Mouse (Mus musculus) kidney, adult 2 months (tissue): Measurements from ENCODE around the gene Arl9. TPM values are rescaled to one million over a fixed set of nuclear protein-coding genes. Genes with fewer than 3 reads are reported as not detected.

Experiments used
- DNase-seq: peaks from one replicate; pipeline ENCODE4 v3.0.0; 2021
- H3K27ac ChIP-seq: fragments of 200-500 bp; 2 replicates; pipeline ENCODE4 v1.5.1; 2012; ENCODE audit warnings: low read depth, low read length, control low read depth, inconsistent platforms; ENCODE audit not compliant: insufficient read depth
- H3K27me3 ChIP-seq: fragments of 200-500 bp; replicated peaks from 2 replicates; pipeline ENCODE4 v1.6.1; 2012; ENCODE audit warnings: mild to moderate bottlenecking, moderate library complexity, low read length, inconsistent platforms; ENCODE audit not compliant: control insufficient read depth, insufficient read depth
- H3K36me3 ChIP-seq: fragments of 200-500 bp; 2 replicates; pipeline ENCODE4 v1.6.1; 2012; ENCODE audit warnings: mild to moderate bottlenecking, moderate library complexity, low read length, inconsistent platforms; ENCODE audit not compliant: control insufficient read depth, insufficient read depth
- H3K4me1 ChIP-seq: fragments of 200-500 bp; 2 replicates; pipeline ENCODE4 v1.6.1; 2011; ENCODE audit warnings: low read length; ENCODE audit not compliant: control insufficient read depth, insufficient read depth
- H3K4me3 ChIP-seq: fragments of 200-500 bp; 2 replicates; pipeline ENCODE4 v1.5.1; 2011; ENCODE audit warnings: mild to moderate bottlenecking, low read depth, low read length, control low read depth; ENCODE audit not compliant: insufficient read depth
- CTCF ChIP-seq: fragments of 200-500 bp; conservative IDR thresholded peaks from 2 replicates; pipeline ENCODE4 v1.5.1; 2011; ENCODE audit warnings: low read depth, mild to moderate bottlenecking, control low read depth, low read length, moderate library complexity, mixed read lengths; ENCODE audit not compliant: insufficient read depth, insufficient read length
- POLR2A ChIP-seq: fragments of 200-500 bp; IDR thresholded peaks from one replicate; pipeline ENCODE4 v1.6.1; 2011; ENCODE audit warnings: low read depth, low read length, control low read depth
- WGBS: fragments of 180-500 bp; shearing (Covaris S2); methylation state at CpG from one replicate; pipeline ENCODE4 v1.1.7; 2018; 5-methylcytosine and 5-hydroxymethylcytosine counted together
- polyA plus RNA-seq: library from polyadenylated mRNA; depleted of rRNA; stranded (reverse); fragments of >200 nt; gene quantifications from 2 replicates; pipeline ENCODE4 v1.2.3, GENCODE M21; 2012

Gene Arl9
- polyA plus RNA-seq, 1 experiment, result 0.30 TPM

GRCm38 (mm10) chr5:76990789-76991188, 13.1 kb upstream of the Arl9 start:
- Histone ChIP-seq H3K27me3 (no peaks in the 10 kb centered on the region), H3K27ac (no peak overlapping the region), H3K4me3 (no peak overlapping the region), H3K4me1 (peaks cover 2% of the 10 kb centered on the region; the same call in 1 of the 2 replicates), H3K36me3 (peaks cover 16% of the 10 kb centered on the region)
- TF ChIP-seq POLR2A (no peak), CTCF (no peak)
- 63% methylated on average over 3 of the region's 3 CpGs for WGBS
- DNase-seq, result no peak

GRCm38 (mm10) chr5:76993174-76993814, 10.6 kb upstream of the Arl9 start:
- no peak for TF ChIP-seq CTCF
- TF ChIP-seq POLR2A, result no peak
- Histone ChIP-seq H3K4me1 (no peaks in the 10 kb centered on the region), H3K27me3 (no peaks in the 10 kb centered on the region), H3K27ac (no peak overlapping the region), H3K4me3 (no peak overlapping the region), H3K36me3 (peaks cover 21% of the 10 kb centered on the region)
- no peak for DNase-seq
- 94% methylated on average over 5 of the region's 5 CpGs for WGBS

DNA sequence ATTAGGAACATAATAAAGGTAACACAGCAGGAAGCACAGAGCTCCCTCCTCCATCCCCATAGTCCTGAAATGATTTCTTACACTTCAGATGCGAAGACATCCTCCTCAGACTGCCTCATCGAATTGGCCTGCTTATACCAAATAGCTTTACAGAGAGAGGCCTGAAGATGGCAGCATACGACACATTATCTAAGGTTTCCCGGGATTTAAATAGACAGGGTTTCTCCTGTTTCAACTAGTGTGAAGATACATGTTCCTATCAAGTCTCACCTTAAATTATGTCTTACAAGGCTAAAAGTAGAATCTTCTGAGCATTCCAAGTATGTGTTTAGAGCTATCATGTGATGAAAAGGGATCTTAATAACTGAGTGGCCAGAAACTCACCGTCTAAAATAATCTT, 5.4 kb upstream of the Arl9 start:
- TF ChIP-seq POLR2A (no peak), CTCF (no peak)
- WGBS, result 43% methylated on average over 5 of the region's 5 CpGs
- peak; percentile 9 for DNase-seq
- Histone ChIP-seq H3K36me3 (peaks cover 25% of the 10 kb centered on the region), H3K4me1 (no peaks in the 10 kb centered on the region), H3K27me3 (no peaks in the 10 kb centered on the region), H3K4me3 (no peak overlapping the region), H3K27ac (no peak overlapping the region)

DNA sequence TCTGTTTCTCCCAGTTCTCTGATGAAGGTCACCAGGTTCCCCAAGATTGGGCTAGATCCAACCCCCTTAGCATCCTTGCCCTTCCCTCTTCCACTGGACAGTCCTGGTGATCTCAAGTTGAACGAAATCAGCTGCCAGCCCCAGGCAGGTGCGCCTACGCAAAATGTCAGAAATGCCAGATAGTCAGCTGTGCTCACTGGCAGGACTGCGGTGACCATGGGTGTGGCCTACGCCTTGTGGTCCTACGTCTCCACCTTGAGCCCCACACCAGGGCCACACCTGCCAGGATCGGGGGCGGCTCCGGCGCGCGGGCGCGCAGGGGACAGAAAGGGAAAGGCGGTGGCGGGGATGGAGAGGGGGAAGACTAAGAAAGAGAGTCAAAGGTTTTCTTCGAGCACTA, 2.7 kb upstream of the Arl9 start:
- Histone ChIP-seq H3K27me3 (no peaks in the 10 kb centered on the region), H3K27ac (no peak overlapping the region), H3K4me3 (no peak overlapping the region), H3K36me3 (peaks cover 14% of the 10 kb centered on the region), H3K4me1 (no peaks in the 10 kb centered on the region)
- TF ChIP-seq CTCF (no peak), POLR2A (no peak)
- WGBS, result 95% methylated on average over 17 of the region's 17 CpGs
- DNase-seq, result no peak

DNA sequence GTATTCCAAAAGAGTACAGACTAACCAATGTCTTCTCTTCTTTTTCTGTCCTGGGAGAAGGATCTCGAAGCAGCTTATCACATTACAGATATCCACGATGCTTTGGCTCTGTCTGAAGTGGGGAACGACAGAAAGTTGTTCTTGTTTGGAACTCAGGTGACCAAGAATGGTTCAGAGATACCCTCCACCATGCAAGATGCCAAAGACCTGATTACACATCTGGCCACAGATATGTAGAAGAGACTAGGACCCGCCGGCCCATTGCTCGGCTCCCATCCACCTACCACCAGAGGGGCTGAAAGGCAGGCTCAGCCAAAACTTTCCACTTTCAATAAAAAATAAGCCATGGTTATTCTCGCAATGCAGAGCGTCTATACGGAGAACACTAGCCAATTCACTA, 6.5 kb downstream of the Arl9 start:
- no peaks in the 10 kb centered on the region for H3K36me3 ChIP-seq
- no peaks in the 10 kb centered on the region for H3K27me3 ChIP-seq
- no peak for DNase-seq
- TF ChIP-seq POLR2A (no peak), CTCF (no peak)
- H3K27ac ChIP-seq, result no peak overlapping the region
- WGBS, result 89% methylated on average over 9 of the region's 9 CpGs
- no peak overlapping the region for H3K4me3 ChIP-seq
- H3K4me1 ChIP-seq, result no peaks in the 10 kb centered on the region

- no peak for DNase-seq
- Histone ChIP-seq H3K4me1 (no peaks in the 10 kb centered on the region), H3K27me3 (no peaks in the 10 kb centered on the region)
These were observed 7.2 kb downstream of the Arl9 start for GRCm38 (mm10) chr5:77011082-77011481.

GRCm38 (mm10) chr5:77013171-77013570, 9.3 kb downstream of the Arl9 start:
- Histone ChIP-seq H3K4me3 (no peak overlapping the region), H3K4me1 (no peaks in the 10 kb centered on the region), H3K36me3 (no peaks in the 10 kb centered on the region), H3K27me3 (no peaks in the 10 kb centered on the region), H3K27ac (no peak overlapping the region)
- TF ChIP-seq POLR2A (no peak), CTCF (no peak)
- WGBS, result 71% methylated on average over 3 of the region's 3 CpGs
- DNase-seq, result no peak

More at GRCm38 (mm10) chr5:77011082-77011481, 7.2 kb downstream of the Arl9 start:
- Histone ChIP-seq H3K4me3 (no peak overlapping the region), H3K36me3 (no peaks in the 10 kb centered on the region), H3K27ac (no peak overlapping the region)
- TF ChIP-seq POLR2A, result no peak
- TF ChIP-seq CTCF, result no peak
- 69% methylated on average over 3 of the region's 3 CpGs for WGBS

DNA sequence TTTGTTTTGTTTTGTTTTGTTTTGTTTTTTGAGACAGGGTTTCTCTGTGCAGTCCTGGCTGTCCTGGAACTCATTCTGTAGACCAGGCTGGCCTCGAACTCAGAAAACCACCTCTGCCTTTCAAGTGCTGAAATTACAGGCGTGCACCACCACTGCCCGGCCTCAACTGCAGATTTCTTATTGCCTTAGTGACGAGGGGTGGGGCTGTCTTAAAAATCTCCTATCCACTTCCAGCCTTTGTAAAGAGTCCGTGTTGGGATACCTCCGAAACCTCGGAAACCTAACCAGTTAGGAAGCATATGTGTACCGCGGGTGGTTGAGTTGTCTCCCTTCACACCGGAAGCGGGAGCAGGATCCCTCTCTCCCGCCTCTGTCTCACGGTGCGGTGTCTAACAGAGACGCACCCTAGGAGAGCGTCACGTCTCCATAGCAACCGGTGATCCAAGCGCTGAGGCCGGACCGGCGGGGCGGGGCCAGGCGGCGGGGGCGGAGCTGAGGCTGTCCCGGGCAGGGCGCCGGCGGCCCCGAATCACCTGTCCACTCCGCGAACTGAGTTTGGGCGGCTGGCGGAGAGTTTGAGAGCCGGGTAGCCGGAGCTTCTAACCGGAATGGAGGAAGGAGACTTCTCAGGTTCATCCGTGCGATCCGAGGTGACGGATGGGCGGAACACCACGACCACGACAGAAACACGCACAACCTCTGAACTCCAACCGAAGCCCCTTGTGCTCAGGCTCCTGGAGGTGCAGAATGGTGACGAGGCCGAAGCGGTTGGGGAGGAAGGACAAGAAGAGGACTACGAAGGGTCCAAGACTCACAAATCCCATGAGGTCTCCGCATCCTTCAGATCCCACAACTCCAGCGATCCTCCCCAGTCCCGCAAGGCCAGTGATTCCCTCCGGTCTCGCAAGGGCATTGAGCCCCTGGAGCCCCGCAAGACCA, 12.0 kb downstream of the Arl9 start, which contains the start of gene Thegl:
TSS of gene Thegl (plus strand) at position 480 of the 939 bp plus-strand sequence.
- DNase-seq, result peak; percentile 89
- H3K4me3 ChIP-seq, result peak within 1 kb of the TSS; percentile 55
- no peaks in the 10 kb centered on the region for H3K36me3 ChIP-seq
- no peak within 1 kb of the TSS for H3K27ac ChIP-seq
- TF ChIP-seq CTCF (no peak), POLR2A (no peak)
- no peaks in the 10 kb centered on the region for H3K27me3 ChIP-seq
- H3K4me1 ChIP-seq, result no peaks in the 10 kb centered on the region
- WGBS, result 24% methylated on average over 57 of the region's 57 CpGs
